Mouse (Mus musculus) liver, embryonic 13.5 days (tissue): ENCODE results near the gene Rbm14. TPM values are rescaled to one million over a fixed set of nuclear protein-coding genes. Genes with fewer than 3 reads are reported as not detected.

Experiments
- ATAC-seq: fragments of 200-750 bp; cut with Nextera tagmentation; 2 replicates; pipeline ENCODE4 v1.8.0; 2017; ENCODE audit warnings: low read depth, mild to moderate bottlenecking, moderate number of reproducible peaks, moderate library complexity
- DNase-seq: peaks from one replicate; pipeline ENCODE4 v3.0.0; 2022
- H3K27ac ChIP-seq: fragments of 300-500 bp; sonication (generic); 2 replicates; pipeline ENCODE4 v1.5.1; 2015; ENCODE audit warnings: moderate library complexity, mild to moderate bottlenecking, inconsistent platforms
- H3K27me3 ChIP-seq: fragments of 300-500 bp; sonication (generic); 2 replicates; pipeline ENCODE4 v1.6.1; 2015; ENCODE audit warnings: mild to moderate bottlenecking, inconsistent platforms
- H3K36me3 ChIP-seq: fragments of 300-500 bp; sonication (generic); 2 replicates; pipeline ENCODE4 v1.6.1; 2015; ENCODE audit warnings: mild to moderate bottlenecking, inconsistent platforms
- H3K4me1 ChIP-seq: fragments of 300-500 bp; sonication (generic); replicated peaks from 2 replicates; pipeline ENCODE4 v1.6.1; 2015; ENCODE audit warnings: inconsistent platforms
- H3K4me2 ChIP-seq: fragments of 300-500 bp; sonication (generic); 2 replicates; pipeline ENCODE4 v1.6.1; 2015; ENCODE audit warnings: inconsistent platforms, mild to moderate bottlenecking, moderate library complexity
- H3K4me3 ChIP-seq: fragments of 300-500 bp; sonication (generic); replicated peaks from 2 replicates; pipeline ENCODE4 v1.5.1; 2015; ENCODE audit warnings: mild to moderate bottlenecking, inconsistent platforms
- H3K9ac ChIP-seq: fragments of 300-500 bp; sonication (generic); 2 replicates; pipeline ENCODE4 v1.6.1; 2015; ENCODE audit warnings: mild to moderate bottlenecking, inconsistent platforms
- H3K9me3 ChIP-seq: fragments of 300-500 bp; sonication (generic); replicated peaks from 2 replicates; pipeline ENCODE4 v1.6.1; 2016; ENCODE audit warnings: inconsistent platforms
- WGBS: fragments of 180-500 bp; shearing (Covaris S2); methylation state at CpG from one replicate; pipeline ENCODE4 v1.1.7; 2015; ENCODE audit not compliant: insufficient replicate concordance; 5-methylcytosine and 5-hydroxymethylcytosine counted together
- polyA plus RNA-seq: library from polyadenylated mRNA; unstranded; fragments of >200 nt; fragmentation: Nextera tagmentation; extraction: Ambion mirVana; gene quantifications from 2 replicates; pipeline ENCODE4 v1.2.1, GENCODE M21; 2015

Gene Rbm14
- 38.6 and 49.4 TPM in 2 replicates for polyA plus RNA-seq

- no peaks in the 10 kb centered on the region; the same call in 1 of the 2 replicates for H3K9me3 ChIP-seq
- H3K9ac ChIP-seq: peak within 1 kb of the TSS; percentile 88
- H3K4me3 ChIP-seq: peak within 1 kb of the TSS; percentile 90
- H3K36me3 ChIP-seq: peaks cover 11% of the 10 kb centered on the region
- H3K4me2 ChIP-seq: peak within 1 kb of the TSS; percentile 83
- ATAC-seq: peak; percentile 93
- peak; percentile 98 for DNase-seq
- H3K4me1 ChIP-seq: peaks cover 40% of the 10 kb centered on the region
- H3K27me3 ChIP-seq: no peaks in the 10 kb centered on the region
- H3K27ac ChIP-seq: peak within 1 kb of the TSS; percentile 91
- WGBS: under 1% methylated on average over 83 of the region's 83 CpGs
Measured at GRCm38 (mm10) chr19:4811063-4811908, at the start of gene Rbm14, which contains the start of gene Gm21992. TSS of gene Rbm14 (minus strand) at chr19:4811634. TSS of gene Gm21992 (minus strand) at chr19:4811612.

GRCm38 (mm10) chr19:4859081-4859480, 47.6 kb upstream of the Rbm14 start:
- Histone ChIP-seq H3K27me3 (peaks cover 63% of the 10 kb centered on the region), H3K4me3 (peak overlapping the region; percentile 51)

GRCm38 (mm10) chr19:4855951-4856350, 44.5 kb upstream of the Rbm14 start:
- H3K4me2 ChIP-seq: peak overlapping the region; percentile 90
- 0 out of 2 replicates have a peak overlapping the region, but pooled peaks have one; percentile 9 for H3K27ac ChIP-seq
- 59% methylated on average over 4 of the region's 4 CpGs for WGBS
- H3K27me3 ChIP-seq: peaks cover 62% of the 10 kb centered on the region
- no peaks in the 10 kb centered on the region for H3K9me3 ChIP-seq
- no peak for ATAC-seq
- peaks cover 65% of the 10 kb centered on the region for H3K4me1 ChIP-seq
- no peak for DNase-seq
- peak overlapping the region; percentile 66 for H3K4me3 ChIP-seq
- peak overlapping the region; percentile 78; the same call in 1 of the 2 replicates for H3K9ac ChIP-seq
- H3K36me3 ChIP-seq: 0 out of 2 replicates have a peak, but pooled peaks cover 6% of the 10 kb centered on the region

More at GRCm38 (mm10) chr19:4859081-4859480, 47.6 kb upstream of the Rbm14 start:
- peak overlapping the region; percentile 71 for H3K4me2 ChIP-seq
- peaks cover 11% of the 10 kb centered on the region; the same call in 1 of the 2 replicates for H3K36me3 ChIP-seq
- peak overlapping the region; percentile 96 for H3K27ac ChIP-seq
- DNase-seq: peak; percentile 84
- H3K4me1 ChIP-seq: peaks cover 68% of the 10 kb centered on the region
- 31% methylated on average over 6 of the region's 6 CpGs for WGBS
- no peaks in the 10 kb centered on the region for H3K9me3 ChIP-seq
- ATAC-seq: peak; percentile 99
- H3K9ac ChIP-seq: peak overlapping the region; percentile 69

GRCm38 (mm10) chr19:4855470-4855820, 44.0 kb upstream of the Rbm14 start:
- Histone ChIP-seq H3K4me2 (peak overlapping the region; percentile 90), H3K4me3 (peak overlapping the region; percentile 66), H3K4me1 (peaks cover 60% of the 10 kb centered on the region), H3K9me3 (no peaks in the 10 kb centered on the region), H3K27ac (peak overlapping the region; percentile 59), H3K9ac (peak overlapping the region; percentile 78), H3K36me3 (0 out of 2 replicates have a peak, but pooled peaks cover 2% of the 10 kb centered on the region), H3K27me3 (peaks cover 64% of the 10 kb centered on the region)
- ATAC-seq (no peak), DNase-seq (no peak)
- 7% methylated on average over 14 of the region's 14 CpGs for WGBS

- Histone ChIP-seq H3K36me3 (no peaks in the 10 kb centered on the region), H3K27me3 (peaks cover 69% of the 10 kb centered on the region), H3K4me3 (peak within 1 kb of the TSS; percentile 66), H3K9me3 (no peaks in the 10 kb centered on the region), H3K9ac (peak within 1 kb of the TSS; percentile 78), H3K4me2 (peak within 1 kb of the TSS; percentile 90), H3K27ac (peak within 1 kb of the TSS; percentile 59), H3K4me1 (peaks cover 54% of the 10 kb centered on the region)
- ATAC-seq: peak; percentile 9; the same call in 1 of the 2 replicates
- peak; percentile 43 for DNase-seq
- WGBS: 4% methylated on average over 45 of the region's 45 CpGs
Measured at GRCm38 (mm10) chr19:4854552-4855469, 43.4 kb upstream of the Rbm14 start, which contains the start of gene Ctsf. TSS of gene Ctsf (plus strand) at chr19:4855130.

GRCm38 (mm10) chr19:4850281-4850680, 38.8 kb upstream of the Rbm14 start:
- Histone ChIP-seq H3K4me1 (peaks cover 17% of the 10 kb centered on the region), H3K9me3 (no peaks in the 10 kb centered on the region), H3K4me2 (no peak overlapping the region), H3K36me3 (no peaks in the 10 kb centered on the region), H3K9ac (no peak overlapping the region), H3K27me3 (peaks cover 70% of the 10 kb centered on the region), H3K4me3 (no peak overlapping the region), H3K27ac (no peak overlapping the region)
- WGBS: 48% methylated on average over 5 of the region's 5 CpGs
- DNase-seq (no peak), ATAC-seq (no peak)

GRCm38 (mm10) chr19:4849800-4850199, 38.4 kb upstream of the Rbm14 start:
- Histone ChIP-seq H3K27ac (no peak overlapping the region), H3K4me2 (no peak overlapping the region), H3K27me3 (peaks cover 67% of the 10 kb centered on the region), H3K9me3 (no peaks in the 10 kb centered on the region), H3K36me3 (no peaks in the 10 kb centered on the region), H3K4me3 (no peak overlapping the region), H3K9ac (no peak overlapping the region), H3K4me1 (peaks cover 12% of the 10 kb centered on the region)
- ATAC-seq (no peak), DNase-seq (no peak)
- WGBS: 62% methylated on average over 4 of the region's 4 CpGs

GRCm38 (mm10) chr19:4847490-4847889, 36.1 kb upstream of the Rbm14 start:
- ATAC-seq: no peak
- no peak overlapping the region for H3K4me2 ChIP-seq
- H3K27me3 ChIP-seq: peaks cover 55% of the 10 kb centered on the region
- no peak overlapping the region for H3K27ac ChIP-seq
- no peaks in the 10 kb centered on the region for H3K36me3 ChIP-seq
- peaks cover 8% of the 10 kb centered on the region; the same call in 1 of the 2 replicates for H3K4me1 ChIP-seq
- H3K9me3 ChIP-seq: no peaks in the 10 kb centered on the region
- no peak for DNase-seq
- no peak overlapping the region for H3K9ac ChIP-seq
- no peak overlapping the region for H3K4me3 ChIP-seq
- 29% methylated on average over 7 of the region's 7 CpGs for WGBS

GRCm38 (mm10) chr19:4845846-4846245, 34.4 kb upstream of the Rbm14 start:
- 32% methylated on average over 2 of the region's 2 CpGs for WGBS
- H3K9me3 ChIP-seq: no peaks in the 10 kb centered on the region
- no peak overlapping the region for H3K27ac ChIP-seq
- H3K27me3 ChIP-seq: peaks cover 58% of the 10 kb centered on the region
- H3K4me3 ChIP-seq: no peak overlapping the region
- DNase-seq: no peak
- H3K9ac ChIP-seq: no peak overlapping the region
- peaks cover 12% of the 10 kb centered on the region for H3K4me1 ChIP-seq
- H3K4me2 ChIP-seq: no peak overlapping the region
- H3K36me3 ChIP-seq: no peaks in the 10 kb centered on the region
- ATAC-seq: no peak

GRCm38 (mm10) chr19:4842611-4843010, 31.2 kb upstream of the Rbm14 start:
- WGBS: 48% methylated on average over 2 of the region's 2 CpGs
- Histone ChIP-seq H3K9me3 (no peaks in the 10 kb centered on the region), H3K4me1 (peaks cover 40% of the 10 kb centered on the region), H3K36me3 (no peaks in the 10 kb centered on the region), H3K4me3 (no peak overlapping the region), H3K27me3 (peaks cover 48% of the 10 kb centered on the region), H3K4me2 (no peak overlapping the region), H3K9ac (no peak overlapping the region), H3K27ac (no peak overlapping the region)
- DNase-seq (no peak), ATAC-seq (no peak)

GRCm38 (mm10) chr19:4840848-4841247, 29.4 kb upstream of the Rbm14 start:
- no peak overlapping the region for H3K27ac ChIP-seq
- no peaks in the 10 kb centered on the region for H3K9me3 ChIP-seq
- H3K4me2 ChIP-seq: no peak overlapping the region
- H3K9ac ChIP-seq: no peak overlapping the region
- no peak overlapping the region for H3K4me3 ChIP-seq
- ATAC-seq (no peak), DNase-seq (no peak)
- H3K27me3 ChIP-seq: peaks cover 41% of the 10 kb centered on the region
- H3K36me3 ChIP-seq: 0 out of 2 replicates have a peak, but pooled peaks cover 2% of the 10 kb centered on the region
- 59% methylated on average over 9 of the region's 9 CpGs for WGBS
- H3K4me1 ChIP-seq: peaks cover 51% of the 10 kb centered on the region
